Mouse (Mus musculus) liver, embryonic 14.5 days (tissue): ENCODE measurements around the gene Hdac9. TPM values are rescaled to one million over a fixed set of nuclear protein-coding genes. Genes with fewer than 3 reads are reported as not detected.

ENCODE experiments used
- ATAC-seq: fragments of 200-750 bp; cut with Nextera tagmentation; 2 replicates; pipeline ENCODE4 v1.8.0; 2017; ENCODE audit warnings: moderate number of reproducible peaks, mild to moderate bottlenecking, moderate library complexity; ENCODE audit not compliant: insufficient read depth
- DNase-seq, 3 experiments: peaks; one replicate each; pipeline ENCODE4 v3.0.0-alpha.2; 2012 to 2013; ENCODE audit warnings: low read depth in 3 of 3, low spot score in 3 of 3
- H3K27ac ChIP-seq: fragments of 300-500 bp; sonication (generic); 2 replicates; pipeline ENCODE4 v1.5.1; 2014; ENCODE audit warnings: moderate library complexity, mild to moderate bottlenecking, control low read depth, inconsistent platforms
- H3K27me3 ChIP-seq: fragments of 300-500 bp; sonication (generic); 2 replicates; pipeline ENCODE4 v1.6.1; 2014; ENCODE audit warnings: mild to moderate bottlenecking, low read length, moderate library complexity; ENCODE audit not compliant: control insufficient read depth, insufficient read depth
- H3K36me3 ChIP-seq: fragments of 300-500 bp; sonication (generic); replicated peaks from 2 replicates; pipeline ENCODE4 v1.6.1; 2014; ENCODE audit warnings: low read depth; ENCODE audit not compliant: control insufficient read depth, insufficient read depth
- H3K4me1 ChIP-seq, 2 experiments: fragments of 200-500 bp in 1 of 2; fragments of 300-500 bp in 1 of 2; sonication (generic) in 1 of 2; replicated peaks; 2 replicates each; pipeline ENCODE4 v1.6.1; 2012 to 2014; ENCODE audit warnings: antibody characterized with exemption in 1 of 2, inconsistent platforms in 1 of 2, low read length in 1 of 2; ENCODE audit not compliant: control insufficient read depth in 2 of 2, insufficient read depth in 2 of 2
- H3K4me2 ChIP-seq: fragments of 300-500 bp; sonication (generic); 2 replicates; pipeline ENCODE4 v1.6.1; 2014; ENCODE audit warnings: low read depth, mild to moderate bottlenecking, control low read depth, moderate library complexity
- H3K4me3 ChIP-seq, 2 experiments: fragments of 200-500 bp in 1 of 2; fragments of 300-500 bp in 1 of 2; sonication (generic) in 1 of 2; 2 replicates each; pipeline ENCODE4 v1.5.1; 2012 to 2014; ENCODE audit warnings: low read depth in 2 of 2, low read length in 2 of 2, mild to moderate bottlenecking in 2 of 2, control low read depth in 1 of 2, inconsistent platforms in 1 of 2, moderate library complexity in 1 of 2; ENCODE audit not compliant: insufficient read depth in 1 of 2
- H3K9ac ChIP-seq: fragments of 300-500 bp; sonication (generic); replicated peaks from 2 replicates; pipeline ENCODE4 v1.6.1; 2014; ENCODE audit warnings: mild to moderate bottlenecking, control low read depth, moderate library complexity
- H3K9me3 ChIP-seq: fragments of 300-500 bp; sonication (generic); 2 replicates; pipeline ENCODE4 v1.6.1; 2016; ENCODE audit warnings: low read length, mixed read lengths; ENCODE audit not compliant: control insufficient read depth
- CTCF ChIP-seq: IDR thresholded peaks from 2 replicates; pipeline ENCODE4 v1.5.1; 2016; ENCODE audit warnings: antibody characterized with exemption, low read depth, control low read depth
- EP300 ChIP-seq: IDR thresholded peaks from 2 replicates; pipeline ENCODE4 v1.6.1; 2016; ENCODE audit warnings: antibody characterized with exemption, low read depth
- WGBS: fragments of 180-500 bp; shearing (Covaris S2); extraction: QIAGEN DNeasy Blood & Tissue Kit; methylation state at CpG from one replicate; pipeline ENCODE4 v1.1.7; 2014; ENCODE audit not compliant: insufficient replicate concordance; 5-methylcytosine and 5-hydroxymethylcytosine counted together
- polyA plus RNA-seq, 2 experiments: library from polyadenylated mRNA; depleted of rRNA in 1 of 2; stranded (reverse) in 1 of 2; unstranded in 1 of 2; fragments of >200 nt; fragmentation: Nextera tagmentation in 1 of 2; extraction: Ambion mirVana in 1 of 2; gene quantifications; 2 replicates each; pipeline versions ENCODE4 v1.2.1 to v1.2.3; 2012 to 2014

Hdac9 gene
- polyA plus RNA-seq, 2 experiments: 1.3 to 1.4 TPM

- Histone ChIP-seq H3K36me3 (no peaks in the 10 kb centered on the region), H3K4me3 (no peak overlapping the region), H3K27me3 (no peaks in the 10 kb centered on the region), H3K4me1 (no peaks in the 10 kb centered on the region), H3K9me3 (no peaks in the 10 kb centered on the region), H3K27ac (no peak overlapping the region), H3K4me2 (no peak overlapping the region), H3K9ac (no peak overlapping the region)
- no peak for TF ChIP-seq EP300
- DNase-seq (no peak), ATAC-seq (no peak)
- 37% methylated on average over 1 of the region's 1 CpGs for WGBS
Measured at GRCm38 (mm10) chr12:34379681-34380080, 537.2 kb downstream of the Hdac9 start.

DNA sequence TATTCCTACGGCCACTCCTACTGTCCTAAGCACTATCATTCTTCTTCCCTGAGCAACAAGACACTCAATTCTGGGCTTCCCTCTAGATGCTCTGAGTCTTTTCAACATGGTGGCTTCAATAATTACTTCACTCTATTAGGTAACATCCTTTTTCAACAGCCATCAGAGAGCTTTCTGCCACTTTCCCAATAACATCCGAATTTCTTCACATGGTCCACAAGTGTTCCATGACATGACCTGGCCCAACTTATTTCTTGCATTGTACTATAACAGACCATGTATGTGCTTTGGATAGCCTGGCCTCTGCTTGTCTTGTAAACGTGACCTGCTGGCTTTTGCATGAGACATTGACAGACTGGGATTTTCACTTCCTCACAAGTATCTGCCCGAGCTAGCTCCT is 538.3 kb downstream of the Hdac9 start:
- no peak for ATAC-seq
- WGBS: 49% methylated on average over 4 of the region's 4 CpGs

GRCm38 (mm10) chr12:34351906-34352305 is 565.0 kb downstream of the Hdac9 start:
- DNase-seq: no peak
- Histone ChIP-seq H3K4me3 (no peak overlapping the region), H3K4me1 (no peaks in the 10 kb centered on the region), H3K9ac (no peak overlapping the region), H3K4me2 (no peak overlapping the region), H3K36me3 (no peaks in the 10 kb centered on the region), H3K27ac (no peak overlapping the region), H3K9me3 (no peaks in the 10 kb centered on the region), H3K27me3 (no peaks in the 10 kb centered on the region)
- no peak for ATAC-seq
- 32% methylated on average over 6 of the region's 6 CpGs for WGBS
- no peak for TF ChIP-seq CTCF
- TF ChIP-seq EP300: no peak

More for the DNA sequence above, 538.3 kb downstream of the Hdac9 start:
- Histone ChIP-seq H3K4me1 (no peaks in the 10 kb centered on the region), H3K36me3 (no peaks in the 10 kb centered on the region), H3K4me2 (no peak overlapping the region), H3K4me3 (no peak overlapping the region), H3K27ac (no peak overlapping the region), H3K27me3 (no peaks in the 10 kb centered on the region), H3K9me3 (no peaks in the 10 kb centered on the region), H3K9ac (no peak overlapping the region)
- no peak for TF ChIP-seq CTCF
- no peak for TF ChIP-seq EP300
- no peak for DNase-seq

GRCm38 (mm10) chr12:34347529-34347928 is 569.4 kb downstream of the Hdac9 start:
- 63% methylated on average over 2 of the region's 2 CpGs for WGBS
- DNase-seq (no peak), ATAC-seq (no peak)
- H3K27me3 ChIP-seq: no peaks in the 10 kb centered on the region
- no peak for TF ChIP-seq CTCF
- TF ChIP-seq EP300: no peak
- no peak overlapping the region for H3K27ac ChIP-seq
- no peak overlapping the region for H3K4me3 ChIP-seq
- H3K9me3 ChIP-seq: no peaks in the 10 kb centered on the region
- no peak overlapping the region for H3K9ac ChIP-seq
- H3K4me1 ChIP-seq: no peaks in the 10 kb centered on the region
- H3K36me3 ChIP-seq: no peaks in the 10 kb centered on the region
- no peak overlapping the region for H3K4me2 ChIP-seq

DNA sequence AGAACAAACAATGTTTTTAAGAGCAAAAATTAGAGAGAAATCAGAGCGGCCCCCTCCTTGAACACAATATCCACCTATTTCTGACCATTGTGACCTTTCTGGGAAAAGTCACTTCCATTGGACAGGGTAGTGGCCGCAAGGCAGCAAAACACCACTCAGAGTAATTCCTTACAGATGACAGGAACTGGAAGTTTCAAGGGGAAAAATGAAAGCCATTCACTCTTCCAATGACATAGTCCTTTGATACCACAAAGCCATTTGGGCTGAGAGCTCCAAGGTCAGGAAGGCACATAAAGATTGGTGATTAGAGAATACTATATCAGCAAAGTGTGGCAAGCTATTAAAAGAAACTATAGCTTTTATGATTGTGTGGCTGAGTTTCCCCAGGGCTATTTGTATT is 574.1 kb downstream of the Hdac9 start:
- no peaks in the 10 kb centered on the region for H3K4me1 ChIP-seq
- no peaks in the 10 kb centered on the region for H3K36me3 ChIP-seq
- no peak overlapping the region for H3K9ac ChIP-seq
- H3K27me3 ChIP-seq: no peaks in the 10 kb centered on the region
- TF ChIP-seq EP300 (no peak), CTCF (no peak)
- DNase-seq (no peak), ATAC-seq (no peak)
- no peak overlapping the region for H3K27ac ChIP-seq
- no peaks in the 10 kb centered on the region for H3K9me3 ChIP-seq
- no peak overlapping the region for H3K4me2 ChIP-seq
- WGBS: 73% methylated on average over 2 of the region's 2 CpGs
- no peak overlapping the region for H3K4me3 ChIP-seq

DNA sequence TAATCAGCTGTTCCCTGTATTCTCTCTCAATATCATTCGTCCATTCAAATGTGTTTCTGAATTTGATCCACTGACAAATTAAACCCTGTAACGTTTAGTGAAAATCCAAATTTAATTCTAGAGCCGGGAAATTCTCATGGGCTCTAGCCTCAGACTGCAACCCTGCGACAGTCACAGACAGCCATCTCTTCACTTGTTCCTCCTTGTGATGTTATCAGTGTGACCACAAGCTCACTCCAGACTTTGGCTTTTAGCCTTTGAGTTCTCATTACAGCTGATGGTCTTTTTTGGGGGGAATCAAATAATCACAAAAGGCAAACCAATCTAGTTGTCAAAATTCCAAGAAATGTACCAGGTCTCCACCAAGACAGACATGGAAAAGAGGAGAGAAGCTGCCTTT is 578.0 kb downstream of the Hdac9 start:
- no peak for TF ChIP-seq EP300
- no peak for TF ChIP-seq CTCF
- no peak overlapping the region for H3K4me3 ChIP-seq
- H3K9me3 ChIP-seq: no peaks in the 10 kb centered on the region
- 30% methylated on average over 4 of the region's 4 CpGs for WGBS
- no peak overlapping the region for H3K27ac ChIP-seq
- DNase-seq: no peak
- no peak overlapping the region for H3K9ac ChIP-seq
- H3K4me2 ChIP-seq: no peak overlapping the region
- no peaks in the 10 kb centered on the region for H3K4me1 ChIP-seq
- no peak for ATAC-seq
- no peaks in the 10 kb centered on the region for H3K27me3 ChIP-seq
- H3K36me3 ChIP-seq: no peaks in the 10 kb centered on the region
